Mouse (Mus musculus) lung, postnatal 4 days (tissue): Measurements from ENCODE around the gene Dapk2.

Source experiments
- DNase-seq, 2 experiments: peaks; one replicate each; pipeline ENCODE4 v3.0.0; 2021

The Dapk2 gene

GRCm38 (mm10) chr9:66189026-66189425, 31.0 kb downstream of the Dapk2 start:
- DNase-seq: no peak

GRCm38 (mm10) chr9:66194003-66194402, 36.0 kb downstream of the Dapk2 start:
- DNase-seq: no peak

- no peak for DNase-seq
Measured at GRCm38 (mm10) chr9:66196561-66196960, 38.5 kb downstream of the Dapk2 start.

GRCm38 (mm10) chr9:66198533-66198932, 40.5 kb downstream of the Dapk2 start:
- no peak for DNase-seq

GRCm38 (mm10) chr9:66199657-66200410, 41.8 kb downstream of the Dapk2 start:
- DNase-seq: no peak

- no peak for DNase-seq
Measured at GRCm38 (mm10) chr9:66200411-66200789, 42.4 kb downstream of the Dapk2 start.

- DNase-seq: no peak
Measured at GRCm38 (mm10) chr9:66201665-66202064, 43.6 kb downstream of the Dapk2 start.

- no peak for DNase-seq
Measured at GRCm38 (mm10) chr9:66202463-66202862, 44.4 kb downstream of the Dapk2 start.

GRCm38 (mm10) chr9:66205702-66206101, 47.7 kb downstream of the Dapk2 start:
- no peak for DNase-seq

GRCm38 (mm10) chr9:66206825-66207224, 48.8 kb downstream of the Dapk2 start:
- DNase-seq: peak in 1 of 2 experiments; percentile 43

- no peak for DNase-seq
Measured at GRCm38 (mm10) chr9:66211420-66211819, 53.4 kb downstream of the Dapk2 start.

GRCm38 (mm10) chr9:66212088-66212487, 54.1 kb downstream of the Dapk2 start:
- DNase-seq: no peak

- DNase-seq: no peak
Measured at GRCm38 (mm10) chr9:66212802-66213201, 54.8 kb downstream of the Dapk2 start.

- DNase-seq: peak; percentile 36 to 55
Measured at GRCm38 (mm10) chr9:66213386-66214032, 55.5 kb downstream of the Dapk2 start.

GRCm38 (mm10) chr9:66215551-66215950, 57.5 kb downstream of the Dapk2 start:
- no peak for DNase-seq

- no peak for DNase-seq
Measured at GRCm38 (mm10) chr9:66217970-66218369, 59.9 kb downstream of the Dapk2 start.

GRCm38 (mm10) chr9:66218917-66219725, 61.1 kb downstream of the Dapk2 start:
- peak; percentile 65 to 71 for DNase-seq

GRCm38 (mm10) chr9:66223872-66224271, 65.8 kb downstream of the Dapk2 start:
- DNase-seq: no peak

- no peak for DNase-seq
Measured at GRCm38 (mm10) chr9:66225737-66226485, 67.9 kb downstream of the Dapk2 start.

- no peak for DNase-seq
Measured at GRCm38 (mm10) chr9:66228456-66229151, 70.6 kb downstream of the Dapk2 start.

GRCm38 (mm10) chr9:66231820-66232479, 73.9 kb downstream of the Dapk2 start:
- DNase-seq: peak in 1 of 2 experiments; percentile 36

GRCm38 (mm10) chr9:66236615-66237014, 78.6 kb downstream of the Dapk2 start:
- no peak for DNase-seq
